Mouse (Mus musculus) E14TG2a.4 (cell line): ENCODE results near the gene Lmod1.
A peak's percentile ranks its signal among the peaks of the same experiment; 100 is the strongest.

Source experiments
- H3K27me3 ChIP-seq: 2 replicates; pipeline ENCODE4 v1.6.1; 2014; ENCODE audit warnings: low read length, control low read depth; ENCODE audit not compliant: insufficient read depth
- H3K36me3 ChIP-seq: 2 replicates; pipeline ENCODE4 v1.6.1; 2014; ENCODE audit warnings: low read length, control low read depth; ENCODE audit not compliant: insufficient read depth
- H3K4me1 ChIP-seq: replicated peaks from 2 replicates; pipeline ENCODE4 v1.6.1; 2014; ENCODE audit warnings: low read depth, low read length, control low read depth
- H3K4me3 ChIP-seq: replicated peaks from 2 replicates; pipeline ENCODE4 v1.5.1; 2014; ENCODE audit warnings: mild to moderate bottlenecking, low read length
- H3K9me3 ChIP-seq: 2 replicates; pipeline ENCODE4 v1.6.1; 2014; ENCODE audit warnings: low read length, control low read depth
- CTCF ChIP-seq: conservative IDR thresholded peaks from 2 replicates; pipeline ENCODE4 v1.5.1; 2014; ENCODE audit warnings: low read length
- NANOG ChIP-seq: IDR thresholded peaks from 2 replicates; pipeline ENCODE4 v1.6.1; 2014; ENCODE audit warnings: borderline replicate concordance, low read length, mixed read lengths
- POU5F1 ChIP-seq: IDR thresholded peaks from 2 replicates; pipeline ENCODE4 v1.6.1; 2014; ENCODE audit warnings: low read length, borderline replicate concordance

Gene Lmod1

DNA sequence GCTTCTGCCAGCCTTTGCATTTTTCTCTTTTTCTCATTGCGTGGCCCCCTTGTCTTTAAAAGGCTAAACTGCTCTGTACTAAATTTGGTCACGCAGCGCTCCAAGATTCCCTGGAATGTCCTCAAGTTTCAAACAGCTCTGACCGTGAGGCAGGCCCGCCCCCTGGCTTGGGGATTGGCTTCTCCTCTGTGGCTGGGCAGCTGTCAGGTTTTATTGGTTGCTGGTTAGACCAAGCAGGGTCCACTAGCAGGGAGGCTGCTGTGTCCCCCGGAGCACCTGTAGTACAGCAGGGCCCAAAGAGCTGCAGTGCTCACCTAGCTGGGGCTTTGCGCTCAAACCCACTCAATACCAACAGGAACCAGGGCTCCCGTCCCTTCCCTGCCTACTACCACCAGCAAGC is at the start of gene Lmod1:
Lmod1 (plus strand) TSS at position 237 of the 400 bp plus-strand sequence.
- TF ChIP-seq CTCF (no peak), POU5F1 (no peak), NANOG (no peak)
- H3K4me1 ChIP-seq = peaks cover 33% of the 10 kb centered on the region

DNA sequence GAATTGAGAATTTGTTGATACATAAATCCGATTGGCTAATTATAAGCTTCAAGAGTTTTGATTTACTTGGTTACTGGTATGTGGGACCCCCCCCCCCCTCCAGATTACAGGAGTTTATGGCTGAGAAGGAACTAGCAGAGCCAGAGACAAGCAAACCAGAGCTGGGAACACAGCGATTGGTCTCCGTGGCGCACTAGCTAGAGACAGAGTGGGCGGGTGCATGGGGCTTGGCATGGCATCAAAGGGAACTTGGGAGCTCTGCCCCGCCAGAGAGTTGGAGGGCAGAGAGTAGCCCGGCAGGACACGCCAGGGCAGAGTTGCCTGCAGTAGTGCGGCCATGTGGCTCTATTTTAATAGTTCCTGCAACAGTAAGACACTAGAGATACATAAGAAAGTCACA is 44.0 kb upstream of the Lmod1 start:
- H3K9me3 ChIP-seq = no peaks in the 10 kb centered on the region
- TF ChIP-seq CTCF = no peak
- TF ChIP-seq POU5F1 = no peak
- TF ChIP-seq NANOG = no peak
- peaks cover 24% of the 10 kb centered on the region for H3K27me3 ChIP-seq
- peaks cover 28% of the 10 kb centered on the region for H3K36me3 ChIP-seq
- H3K4me1 ChIP-seq = peaks cover 27% of the 10 kb centered on the region
- H3K4me3 ChIP-seq = 0 out of 2 replicates have a peak overlapping the region, but pooled peaks have one; percentile 17

More for the DNA sequence above, at the start of gene Lmod1:
- Histone ChIP-seq H3K4me3 (peak within 1 kb of the TSS; percentile 57), H3K36me3 (no peaks in the 10 kb centered on the region), H3K9me3 (no peaks in the 10 kb centered on the region), H3K27me3 (peaks cover 25% of the 10 kb centered on the region)

DNA sequence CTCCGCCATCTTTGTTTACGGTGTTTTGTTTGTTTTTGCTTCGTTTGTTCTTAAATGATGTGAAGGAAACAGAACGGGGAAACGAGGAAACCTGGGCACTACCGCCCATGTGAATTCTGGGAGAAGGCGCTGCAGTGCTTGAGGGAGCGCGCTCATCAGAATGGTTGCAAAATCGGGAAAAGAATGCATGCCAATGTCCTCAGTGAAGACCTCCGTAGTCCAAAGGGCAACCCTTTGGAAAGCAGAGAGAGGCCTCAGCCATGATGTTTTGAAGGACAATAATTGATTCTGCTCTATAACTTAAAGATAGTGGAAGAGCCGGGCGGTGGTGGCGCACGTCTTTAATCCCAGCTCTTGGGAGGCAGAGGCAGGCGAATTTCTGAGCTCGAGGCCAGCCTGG is 42.8 kb upstream of the Lmod1 start:
- TF ChIP-seq POU5F1 (no peak), CTCF (no peak), NANOG (no peak)

DNA sequence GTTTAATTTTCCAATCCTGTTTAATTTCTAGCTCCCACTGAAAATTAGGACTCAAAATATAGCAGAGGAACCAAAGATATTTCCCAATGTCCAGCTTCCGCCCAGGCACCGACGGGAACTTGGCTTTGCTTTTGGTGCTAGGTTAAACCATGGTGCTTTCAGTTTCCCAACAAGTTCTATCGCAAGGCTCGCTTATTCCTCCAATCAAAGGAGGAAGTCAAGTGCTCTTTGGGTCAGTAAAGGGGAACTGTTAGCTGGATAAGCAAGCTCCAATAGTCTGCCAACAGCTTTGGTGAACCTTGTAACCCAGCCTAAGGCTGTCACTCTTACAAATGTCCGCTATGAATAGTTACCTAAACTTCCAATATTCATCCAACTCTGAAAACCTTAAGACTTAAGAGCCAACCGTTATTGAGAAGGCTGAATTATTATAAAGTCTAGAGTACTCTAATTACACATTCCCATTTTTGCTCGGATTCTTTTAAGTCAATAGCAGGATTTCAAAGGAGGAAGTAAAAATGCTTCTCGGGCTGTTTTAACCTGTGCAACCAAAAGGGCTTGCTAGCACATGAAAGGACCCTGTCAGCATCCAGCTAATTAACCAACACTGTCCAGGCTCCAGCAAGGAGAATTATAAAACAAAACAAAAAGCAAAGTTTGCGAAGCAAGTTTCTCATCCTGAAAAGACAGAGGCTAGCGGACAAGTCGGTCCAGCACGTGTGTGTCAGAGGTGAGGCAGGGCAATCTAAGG is 41.9 kb upstream of the Lmod1 start:
- peaks cover 27% of the 10 kb centered on the region for H3K4me1 ChIP-seq
- H3K27me3 ChIP-seq = peaks cover 24% of the 10 kb centered on the region
- no peak for TF ChIP-seq CTCF
- no peak for TF ChIP-seq POU5F1
- TF ChIP-seq NANOG = no peak
- peak overlapping the region; percentile 88 for H3K4me3 ChIP-seq
- no peaks in the 10 kb centered on the region for H3K9me3 ChIP-seq
- peaks cover 12% of the 10 kb centered on the region for H3K36me3 ChIP-seq

More for the DNA sequence above, 42.8 kb upstream of the Lmod1 start:
- Histone ChIP-seq H3K27me3 (peaks cover 24% of the 10 kb centered on the region), H3K9me3 (no peaks in the 10 kb centered on the region), H3K4me1 (peaks cover 27% of the 10 kb centered on the region), H3K4me3 (peak overlapping the region; percentile 88), H3K36me3 (peaks cover 19% of the 10 kb centered on the region)

DNA sequence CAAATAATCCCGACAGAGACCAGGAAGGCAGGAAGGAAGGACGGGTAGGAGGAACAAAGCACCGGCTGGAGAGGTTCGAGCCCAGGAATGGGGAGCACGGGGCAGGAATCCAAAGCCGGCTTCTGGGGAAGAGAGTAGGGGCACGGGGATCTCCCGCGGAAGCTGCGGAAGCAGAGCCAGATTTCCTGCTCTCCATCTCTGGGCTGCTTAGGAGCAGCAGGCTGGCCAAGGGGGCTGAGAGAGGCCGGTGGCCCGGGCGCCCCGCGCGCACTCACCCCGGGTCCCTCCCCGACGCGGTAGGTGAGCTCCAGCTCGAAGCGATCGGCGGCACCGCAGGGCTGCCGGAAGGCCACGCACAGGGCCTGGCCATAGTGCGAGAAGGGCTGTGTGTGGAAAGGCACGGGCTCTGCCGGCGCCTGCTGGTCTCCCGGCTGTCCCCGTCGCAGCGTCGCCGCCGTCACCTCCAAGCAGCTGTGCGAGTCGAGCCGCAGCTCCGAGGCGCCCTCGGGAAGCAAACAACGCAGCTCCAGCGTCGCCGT is 41.3 kb upstream of the Lmod1 start:
- peaks cover 24% of the 10 kb centered on the region for H3K27me3 ChIP-seq
- H3K9me3 ChIP-seq = no peaks in the 10 kb centered on the region
- H3K36me3 ChIP-seq = peaks cover 5% of the 10 kb centered on the region
- H3K4me3 ChIP-seq = peak overlapping the region; percentile 88
- TF ChIP-seq CTCF (no peak), NANOG (no peak), POU5F1 (no peak)
- H3K4me1 ChIP-seq = peaks cover 27% of the 10 kb centered on the region

DNA sequence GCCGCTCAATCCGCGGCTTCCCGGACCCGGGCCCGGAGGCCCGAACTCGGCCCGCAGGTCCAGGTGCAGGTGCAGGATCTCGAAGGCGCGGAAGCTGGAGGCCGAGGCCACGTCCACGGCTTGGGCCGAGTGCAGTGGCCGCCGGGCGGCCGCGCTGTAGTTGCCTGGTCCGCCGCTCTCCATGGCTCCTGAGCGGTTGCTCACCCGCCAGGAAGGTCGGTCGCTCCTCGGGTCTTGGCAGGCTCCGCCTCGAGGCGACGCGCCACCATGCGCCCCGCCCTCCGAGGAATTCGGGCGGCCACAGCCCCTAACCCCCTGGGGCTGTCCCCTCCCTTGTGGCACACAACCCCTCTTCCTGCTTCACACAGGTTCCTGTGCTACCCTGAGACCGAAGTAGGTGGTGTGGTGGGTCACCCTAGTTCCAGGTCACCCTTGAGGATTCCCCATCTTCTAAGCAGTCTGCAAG is 40.7 kb upstream of the Lmod1 start, which contains the start of gene Rnpep:
Rnpep (minus strand) TSS at position 259 of the 466 bp plus-strand sequence.
- TF ChIP-seq POU5F1 = no peak
- TF ChIP-seq CTCF = no peak
- no peak for TF ChIP-seq NANOG
- Histone ChIP-seq H3K27me3 (peaks cover 24% of the 10 kb centered on the region), H3K36me3 (peaks cover under 1% of the 10 kb centered on the region; the same call in 1 of the 2 replicates)

DNA sequence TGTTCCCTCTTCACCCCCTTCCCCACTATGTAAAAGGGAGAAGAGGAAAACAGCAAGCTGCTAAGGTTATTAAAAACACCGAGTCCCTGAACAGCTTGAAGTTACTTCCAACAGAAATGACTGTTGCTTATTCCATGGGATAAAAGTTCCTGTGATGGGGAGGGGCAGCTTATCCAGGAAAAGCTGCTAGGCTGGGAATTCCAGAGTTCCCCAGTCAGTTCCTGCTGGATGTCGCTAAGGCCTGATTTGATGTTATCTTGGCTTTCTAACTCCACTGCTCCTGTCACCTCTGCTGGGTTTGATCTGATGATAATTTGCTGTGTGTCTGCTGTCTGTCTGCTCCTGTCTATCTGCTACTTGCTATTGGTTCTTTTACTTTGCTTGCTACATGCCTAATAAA is 38.3 kb upstream of the Lmod1 start:
- Histone ChIP-seq H3K36me3 (no peaks in the 10 kb centered on the region), H3K9me3 (no peaks in the 10 kb centered on the region), H3K4me1 (peaks cover 21% of the 10 kb centered on the region), H3K4me3 (no peak overlapping the region), H3K27me3 (peaks cover 21% of the 10 kb centered on the region)
- TF ChIP-seq CTCF (no peak), NANOG (no peak), POU5F1 (no peak)

More for the DNA sequence above, 40.7 kb upstream of the Lmod1 start, which contains the start of gene Rnpep:
- Histone ChIP-seq H3K9me3 (no peaks in the 10 kb centered on the region), H3K4me1 (peaks cover 27% of the 10 kb centered on the region), H3K4me3 (peak within 1 kb of the TSS; percentile 88)

DNA sequence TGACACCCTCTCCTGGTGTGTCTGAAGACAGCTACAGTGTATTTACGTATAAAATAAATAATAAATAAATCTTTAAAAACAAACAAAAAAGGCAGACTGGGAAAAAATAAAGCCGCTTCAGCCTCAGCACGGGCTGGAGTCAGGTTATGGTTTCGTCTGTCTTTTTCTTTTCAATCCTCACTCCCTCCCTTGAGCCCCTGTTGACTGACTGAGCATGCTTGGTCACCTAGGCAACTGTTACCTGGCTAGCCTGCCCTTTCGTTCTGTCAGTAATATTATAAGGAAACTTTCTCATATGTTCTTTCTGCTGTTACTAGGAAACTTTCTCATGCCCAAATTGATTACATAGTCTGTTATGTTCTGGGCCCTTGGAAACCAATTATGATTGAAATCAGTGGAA is 33.7 kb upstream of the Lmod1 start:
- TF ChIP-seq POU5F1 (no peak), CTCF (no peak), NANOG (no peak)
- Histone ChIP-seq H3K36me3 (peaks cover 17% of the 10 kb centered on the region; the same call in 1 of the 2 replicates), H3K9me3 (no peaks in the 10 kb centered on the region), H3K4me3 (no peak overlapping the region), H3K27me3 (no peaks in the 10 kb centered on the region), H3K4me1 (no peaks in the 10 kb centered on the region)
